Mouse (Mus musculus) right cerebral cortex, postnatal 25 days (tissue): Measurements from ENCODE around the gene Sptlc2.
A peak's percentile ranks its signal among the peaks of the same experiment; 100 is the strongest.

Experiments
- DNase-seq: peaks from one replicate; pipeline ENCODE4 v3.0.0; 2022

Gene Sptlc2

DNA sequence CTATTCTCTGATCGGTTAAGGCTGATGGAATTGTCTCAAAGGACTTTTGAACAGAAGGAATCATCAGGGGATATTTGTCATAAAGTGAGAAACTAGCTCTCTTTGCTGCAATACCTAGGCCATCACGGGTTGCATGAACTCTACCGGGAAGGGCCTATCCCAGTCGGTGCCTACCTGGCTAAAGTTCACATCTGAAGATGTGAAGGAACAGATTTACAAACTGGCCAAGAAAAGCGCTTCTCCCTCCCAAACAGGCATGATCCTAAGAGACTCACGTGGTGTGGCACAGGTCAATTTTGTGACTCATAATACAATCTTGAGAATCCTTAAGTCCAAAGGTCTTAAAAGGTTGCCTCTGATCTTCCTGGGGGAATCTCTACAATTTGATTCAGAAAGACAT is 6.2 kb upstream of the Sptlc2 start:
- DNase-seq, result no peak

- no peak for DNase-seq
Observed at GRCm38 (mm10) chr12:87393447-87394145, 5.4 kb upstream of the Sptlc2 start.

GRCm38 (mm10) chr12:87391355-87391754 is 3.2 kb upstream of the Sptlc2 start:
- DNase-seq, result no peak

- DNase-seq, result no peak
Observed at GRCm38 (mm10) chr12:87389231-87389630, 1.1 kb upstream of the Sptlc2 start.

DNA sequence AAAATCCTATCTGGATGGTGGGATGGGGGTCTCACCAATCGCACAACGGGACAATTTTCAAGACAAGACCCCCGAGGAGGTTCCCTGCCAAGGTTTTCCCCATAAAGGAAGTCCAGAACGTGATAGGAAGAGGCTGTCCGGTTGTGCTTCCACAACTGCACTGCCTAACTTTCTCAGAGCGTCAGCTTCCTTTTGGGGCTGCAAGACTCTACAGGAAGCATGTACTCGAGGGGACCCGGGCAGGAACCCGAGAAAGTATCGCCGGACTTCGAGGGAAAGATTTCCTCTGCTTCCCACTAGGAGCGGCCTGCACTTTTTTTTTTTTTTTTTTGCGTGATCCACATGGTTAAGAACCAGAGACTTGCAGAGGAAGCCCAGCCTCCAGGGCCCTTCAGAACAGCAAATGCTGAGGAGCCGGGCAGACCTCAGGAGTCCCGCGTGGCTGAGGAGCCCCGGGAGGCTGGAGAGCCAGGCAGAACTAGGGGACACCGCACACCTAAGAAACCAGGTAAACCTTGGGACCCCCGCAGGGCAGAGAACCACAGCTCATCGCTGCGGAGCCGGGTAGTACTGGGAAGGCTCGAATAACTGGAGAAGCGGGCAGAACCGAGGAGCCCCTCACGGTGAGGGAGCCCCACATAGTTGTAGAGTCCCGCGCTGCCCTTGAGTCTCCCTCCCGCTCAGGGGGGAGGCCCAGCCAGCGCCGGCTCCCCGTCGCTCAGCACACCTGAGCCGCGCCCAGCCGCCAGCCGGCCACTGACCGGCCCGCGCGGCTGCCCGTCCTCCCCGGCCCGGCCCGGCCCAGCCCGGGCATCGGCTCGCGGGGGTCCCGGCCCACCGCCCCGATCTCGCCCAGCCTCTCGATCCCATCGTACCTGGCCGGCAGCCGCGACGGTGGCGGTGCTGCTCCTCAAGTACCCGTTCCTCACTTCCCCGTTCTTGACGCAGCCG is 709 bp downstream of the Sptlc2 start:
- peak; percentile 31 for DNase-seq

- no peak for DNase-seq
Observed at GRCm38 (mm10) chr12:87385051-87385450, 3.1 kb downstream of the Sptlc2 start.

DNA sequence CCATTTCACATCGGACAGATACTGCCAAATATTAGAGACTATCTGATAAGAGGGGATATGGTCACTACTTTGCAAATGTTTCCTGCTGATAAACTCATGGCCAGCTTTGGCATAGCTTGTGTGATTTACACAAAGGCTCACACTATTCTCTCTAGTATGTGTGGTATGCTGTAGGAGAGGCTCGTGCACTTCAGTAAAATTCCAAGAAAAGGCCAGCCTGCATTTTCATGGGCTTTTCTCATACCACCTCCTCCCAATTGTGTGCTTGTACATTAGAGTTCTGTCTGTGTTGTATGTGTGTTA is 6.8 kb downstream of the Sptlc2 start:
- DNase-seq, result no peak

DNA sequence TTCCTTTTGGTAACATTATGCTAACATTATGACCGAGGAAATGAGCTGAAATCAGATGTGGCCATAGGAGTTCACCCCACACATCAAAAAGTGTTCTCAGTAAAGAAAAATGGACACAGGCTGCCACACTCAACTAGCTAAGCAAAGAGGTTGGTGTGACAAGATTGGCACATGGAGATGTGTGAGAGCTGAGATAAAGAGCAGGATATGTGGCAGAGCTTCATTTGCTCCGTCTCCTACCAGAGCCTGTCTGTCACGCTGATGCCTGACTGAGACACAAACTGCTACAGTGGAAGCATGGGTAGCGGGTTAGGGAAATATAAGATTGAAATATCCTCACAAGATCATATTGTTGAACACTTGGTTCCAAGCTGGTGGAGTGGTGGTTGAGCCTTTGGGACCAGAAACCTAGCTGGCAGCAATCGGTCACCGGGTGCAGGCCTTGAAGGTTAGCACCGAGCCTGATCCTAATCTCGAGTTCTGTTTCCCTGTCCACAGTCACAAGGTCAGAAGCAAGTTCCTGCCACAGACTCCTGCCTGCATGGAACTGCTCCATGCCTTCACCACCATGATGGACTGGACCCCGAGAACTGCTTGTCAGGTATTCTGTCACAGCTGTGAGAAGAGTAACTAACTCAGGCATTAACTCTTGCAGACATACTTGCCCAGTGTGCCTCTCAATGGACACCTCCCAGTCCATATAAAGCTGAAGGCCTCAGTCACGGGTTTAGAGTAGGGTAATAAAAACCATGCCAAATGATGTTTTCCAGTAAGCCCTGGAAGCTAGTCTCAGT is 7.4 kb downstream of the Sptlc2 start:
- no peak for DNase-seq

DNA sequence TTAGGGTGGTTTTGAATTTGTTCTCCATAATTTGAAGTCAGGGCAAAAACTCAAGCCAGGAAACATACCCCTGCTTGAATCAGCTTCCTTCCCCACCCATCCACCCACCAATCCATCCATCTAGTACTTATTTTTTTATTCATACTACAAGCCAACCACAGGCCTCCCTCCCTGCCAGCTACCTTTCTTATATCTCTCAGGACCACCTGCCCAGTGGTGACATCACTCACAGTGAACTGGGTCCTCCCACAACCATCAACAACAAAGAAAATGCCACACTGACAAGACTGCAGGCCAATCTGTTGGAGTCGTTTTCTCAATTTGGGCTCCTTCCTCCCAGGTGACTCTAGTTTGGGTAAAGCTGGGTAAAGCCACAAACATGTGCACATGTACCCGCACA is 8.7 kb downstream of the Sptlc2 start:
- no peak for DNase-seq

DNA sequence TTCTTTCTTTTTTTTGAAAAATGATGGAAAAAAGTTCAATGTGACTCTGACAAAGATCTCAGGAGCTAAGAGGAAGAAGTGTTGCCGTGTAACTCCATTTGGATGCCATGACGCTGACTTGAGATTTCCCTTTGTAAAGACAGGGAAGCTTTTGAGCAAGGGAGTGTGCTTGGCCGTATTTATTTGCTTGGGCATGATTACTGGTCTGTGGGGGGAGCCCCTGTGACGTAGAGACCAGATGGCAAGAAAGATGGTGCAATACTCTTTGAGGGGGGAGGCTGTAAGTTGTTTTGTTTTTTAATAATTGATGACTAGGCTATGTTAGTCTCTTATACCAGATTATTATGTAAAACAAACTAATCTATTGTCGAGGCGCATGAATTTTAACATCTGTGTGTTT is 14.0 kb downstream of the Sptlc2 start:
- DNase-seq, result no peak

GRCm38 (mm10) chr12:87369319-87369718 is 18.8 kb downstream of the Sptlc2 start:
- no peak for DNase-seq

DNA sequence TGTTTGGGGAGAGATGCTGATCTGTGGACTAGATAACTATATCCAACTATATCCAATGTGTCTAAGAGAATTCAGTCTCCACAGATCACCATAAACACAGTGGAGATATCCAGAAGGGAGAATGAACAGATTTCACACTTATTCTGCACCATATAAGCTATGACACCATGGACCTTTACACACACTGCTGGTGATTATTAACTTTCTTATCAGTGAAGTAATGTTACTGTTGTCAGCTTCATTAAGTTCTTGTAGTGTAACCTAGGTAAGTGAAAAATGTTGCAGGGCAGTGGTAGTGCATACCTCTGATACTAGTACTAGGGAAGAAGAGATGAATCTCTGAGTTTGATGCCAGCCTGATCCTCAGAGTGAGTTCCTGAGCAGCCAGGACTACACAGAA is 20.1 kb downstream of the Sptlc2 start:
- DNase-seq, result no peak

- DNase-seq, result no peak
Observed at GRCm38 (mm10) chr12:87365676-87366075, 22.5 kb downstream of the Sptlc2 start.

DNA sequence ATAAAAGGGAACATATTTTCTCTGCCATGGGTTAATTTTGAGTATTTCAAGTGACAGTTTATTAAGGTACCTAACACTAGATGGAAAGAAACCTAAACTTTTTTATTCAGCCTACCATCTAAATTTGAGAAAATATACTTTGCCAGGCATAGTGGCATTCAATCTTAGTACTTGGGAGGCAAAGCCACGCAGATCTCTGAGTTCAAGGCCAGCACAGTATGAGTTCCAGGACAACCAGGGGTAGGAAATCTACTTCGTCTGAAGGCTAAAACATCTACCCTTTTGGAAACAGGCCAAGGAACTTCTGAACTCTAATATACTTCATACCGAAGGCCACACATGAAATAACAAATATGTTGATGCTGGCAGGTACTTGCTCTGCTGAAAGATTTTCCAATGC is 26.0 kb downstream of the Sptlc2 start:
- DNase-seq, result no peak

GRCm38 (mm10) chr12:87348029-87348428 is 40.1 kb downstream of the Sptlc2 start:
- DNase-seq, result no peak

DNA sequence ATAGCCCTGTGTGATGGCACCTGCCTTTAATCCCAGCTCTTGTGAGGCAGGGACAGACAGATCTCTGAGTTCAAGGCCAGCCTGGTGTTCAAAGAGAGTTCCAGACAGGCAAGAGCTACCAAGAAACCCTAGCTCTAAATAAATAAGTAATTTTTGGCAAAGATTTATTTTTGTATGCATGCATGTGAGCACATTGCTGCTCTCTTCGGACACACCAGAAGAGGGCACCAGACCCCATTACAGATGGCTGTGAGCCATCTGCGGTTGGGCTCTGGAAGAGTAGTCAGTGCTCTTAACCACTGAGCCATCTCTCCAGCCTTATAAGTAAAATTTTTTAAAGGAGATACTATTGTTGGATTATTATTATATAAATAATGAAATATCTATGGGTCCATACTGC is 40.6 kb downstream of the Sptlc2 start:
- DNase-seq, result no peak

GRCm38 (mm10) chr12:87343084-87343605 is 45.0 kb downstream of the Sptlc2 start:
- no peak for DNase-seq

- DNase-seq, result no peak
Observed at GRCm38 (mm10) chr12:87338082-87338481, 50.1 kb downstream of the Sptlc2 start.

GRCm38 (mm10) chr12:87334886-87335285 is 53.3 kb downstream of the Sptlc2 start:
- no peak for DNase-seq

GRCm38 (mm10) chr12:87333794-87334193 is 54.4 kb downstream of the Sptlc2 start:
- no peak for DNase-seq

GRCm38 (mm10) chr12:87332511-87332910 is 55.6 kb downstream of the Sptlc2 start:
- no peak for DNase-seq

GRCm38 (mm10) chr12:87331908-87332307 is 56.2 kb downstream of the Sptlc2 start:
- no peak for DNase-seq

DNA sequence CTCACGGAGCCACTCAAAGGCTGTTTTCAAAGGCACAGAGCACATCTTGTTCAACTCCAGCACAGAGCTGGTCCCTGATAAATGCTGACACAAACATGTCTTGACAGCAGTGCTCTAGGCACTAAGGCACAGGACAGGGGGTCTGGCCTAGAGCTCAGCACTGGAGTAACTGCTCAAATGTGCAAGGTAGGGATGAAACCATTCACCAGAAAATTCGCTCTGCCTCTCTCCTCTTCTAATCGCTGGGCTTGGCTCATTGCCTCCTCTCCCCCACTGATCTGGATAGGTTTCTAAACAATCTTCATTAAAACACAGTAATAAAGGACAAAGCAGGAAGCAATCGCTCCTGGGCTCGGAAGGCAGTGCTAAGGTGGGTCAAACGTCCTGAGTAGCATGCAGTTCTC is 57.1 kb downstream of the Sptlc2 start:
- DNase-seq, result no peak
